Mouse (Mus musculus) cerebellum, adult 2 months (tissue): Measurements from ENCODE around the gene Galnt2. TPM values are rescaled to one million over a fixed set of nuclear protein-coding genes. Genes with fewer than 3 reads are reported as not detected.

Experiments
- DNase-seq, 2 experiments: peaks; one replicate each; pipeline ENCODE4 v3.0.0; 2021
- H3K27ac ChIP-seq: fragments of 200-500 bp; 2 replicates; pipeline ENCODE4 v1.5.1; 2012; ENCODE audit warnings: low read length, control low read depth, inconsistent platforms; ENCODE audit not compliant: insufficient read depth
- H3K27me3 ChIP-seq: fragments of 200-500 bp; 2 replicates; pipeline ENCODE4 v1.6.1; 2012; ENCODE audit warnings: inconsistent platforms, mild to moderate bottlenecking, low read length, moderate library complexity; ENCODE audit not compliant: control insufficient read depth, insufficient read depth
- H3K4me1 ChIP-seq: fragments of 200-500 bp; 2 replicates; pipeline ENCODE4 v1.6.1; 2011; ENCODE audit warnings: low read length; ENCODE audit not compliant: control insufficient read depth, insufficient read depth
- H3K4me3 ChIP-seq: fragments of 200-500 bp; replicated peaks from 2 replicates; pipeline ENCODE3; 2011; ENCODE audit warnings: mild to moderate bottlenecking, low read depth, low read length, control low read depth; ENCODE audit not compliant: insufficient read depth
- CTCF ChIP-seq: fragments of 200-500 bp; IDR thresholded peaks from 2 replicates; pipeline ENCODE4 v1.5.1; 2011; ENCODE audit warnings: low read depth, mild to moderate bottlenecking, control low read depth, low read length, moderate library complexity, borderline replicate concordance; ENCODE audit not compliant: insufficient read depth
- POLR2A ChIP-seq: fragments of 200-500 bp; IDR thresholded peaks from 2 replicates; pipeline ENCODE4 v1.6.1; 2011; ENCODE audit warnings: low read length, control low read depth, borderline replicate concordance; ENCODE audit not compliant: insufficient read depth
- WGBS: fragments of 180-500 bp; shearing (Covaris S2); methylation state at CpG from one replicate; pipeline ENCODE4 v1.1.7; 2018; 5-methylcytosine and 5-hydroxymethylcytosine counted together
- polyA plus RNA-seq: library from polyadenylated mRNA; depleted of rRNA; stranded (reverse); fragments of >200 nt; gene quantifications from 2 replicates; pipeline ENCODE4 v1.2.3, GENCODE M21; 2012

Gene Galnt2
- polyA plus RNA-seq, 1 experiment, result 23.8 TPM

- WGBS, result 54% methylated on average over 10 of the region's 10 CpGs
- no peak for TF ChIP-seq CTCF
- TF ChIP-seq POLR2A, result no peak
Measured at GRCm38 (mm10) chr8:124275377-124276071, 44.3 kb downstream of the Galnt2 start.

GRCm38 (mm10) chr8:124277951-124278910 is 47.0 kb downstream of the Galnt2 start:
- Histone ChIP-seq H3K4me3 (no peak overlapping the region), H3K27ac (0 out of 2 replicates have a peak overlapping the region, but pooled peaks have one; percentile 3), H3K27me3 (no peaks in the 10 kb centered on the region), H3K4me1 (peaks cover 82% of the 10 kb centered on the region)
- WGBS, result 36% methylated on average over 24 of the region's 24 CpGs
- TF ChIP-seq POLR2A (no peak), CTCF (no peak)
- DNase-seq, result peak; percentile 57 to 62

More at GRCm38 (mm10) chr8:124275377-124276071, 44.3 kb downstream of the Galnt2 start:
- peak in 1 of 2 experiments; percentile 21 for DNase-seq
- Histone ChIP-seq H3K4me3 (no peak overlapping the region), H3K4me1 (peaks cover 69% of the 10 kb centered on the region), H3K27me3 (no peaks in the 10 kb centered on the region), H3K27ac (no peak overlapping the region)

GRCm38 (mm10) chr8:124278956-124279689 is 47.9 kb downstream of the Galnt2 start:
- 80% methylated on average over 7 of the region's 7 CpGs for WGBS
- Histone ChIP-seq H3K4me1 (peaks cover 82% of the 10 kb centered on the region), H3K4me3 (no peak overlapping the region), H3K27ac (no peak overlapping the region), H3K27me3 (no peaks in the 10 kb centered on the region)
- no peak for TF ChIP-seq CTCF
- no peak for TF ChIP-seq POLR2A
- no peak for DNase-seq

- Histone ChIP-seq H3K4me3 (no peak overlapping the region), H3K27ac (no peak overlapping the region), H3K27me3 (no peaks in the 10 kb centered on the region), H3K4me1 (peaks cover 81% of the 10 kb centered on the region)
- no peak for TF ChIP-seq POLR2A
- TF ChIP-seq CTCF, result no peak
- no peak for DNase-seq
- 93% methylated on average over 5 of the region's 5 CpGs for WGBS
Measured at GRCm38 (mm10) chr8:124279690-124279985, 48.4 kb downstream of the Galnt2 start.

GRCm38 (mm10) chr8:124281700-124282541 is 50.7 kb downstream of the Galnt2 start:
- Histone ChIP-seq H3K4me3 (no peak overlapping the region), H3K27me3 (no peaks in the 10 kb centered on the region), H3K27ac (peak overlapping the region; percentile 77), H3K4me1 (peaks cover 86% of the 10 kb centered on the region)
- TF ChIP-seq POLR2A, result no peak
- TF ChIP-seq CTCF, result no peak
- DNase-seq, result peak; percentile 63 to 68
- 18% methylated on average over 11 of the region's 11 CpGs for WGBS

GRCm38 (mm10) chr8:124282878-124283630 is 51.9 kb downstream of the Galnt2 start:
- peak in 1 of 2 experiments; percentile 44 for DNase-seq
- no peak overlapping the region for H3K4me3 ChIP-seq
- no peak overlapping the region for H3K27ac ChIP-seq
- peaks cover 82% of the 10 kb centered on the region for H3K4me1 ChIP-seq
- TF ChIP-seq CTCF (no peak), POLR2A (no peak)
- WGBS, result 29% methylated on average over 12 of the region's 12 CpGs
- no peaks in the 10 kb centered on the region for H3K27me3 ChIP-seq
